Mouse (Mus musculus) stomach, postnatal 0 days (tissue): ENCODE data around the gene Vgll4. TPM values are rescaled to one million over a fixed set of nuclear protein-coding genes. Genes with fewer than 3 reads are reported as not detected.
A peak's percentile ranks its signal among the peaks of the same experiment; 100 is the strongest.

ENCODE experiments used
- ATAC-seq: fragments of 200-750 bp; cut with Nextera tagmentation; 2 replicates; pipeline ENCODE4 v1.8.0; 2017; ENCODE audit not compliant: low FRiP score, low TSS enrichment
- DNase-seq: peaks from one replicate; pipeline ENCODE4 v3.0.0-alpha.2; 2016; ENCODE audit warnings: low spot score
- H3K27ac ChIP-seq: fragments of 300-500 bp; sonication (generic); replicated peaks from 2 replicates; pipeline ENCODE4 v1.5.1; 2014; ENCODE audit warnings: mild to moderate bottlenecking, control low read depth
- H3K27me3 ChIP-seq: fragments of 300-500 bp; sonication (generic); 2 replicates; pipeline ENCODE4 v1.6.1; 2014; ENCODE audit warnings: low read length; ENCODE audit not compliant: control insufficient read depth, insufficient read depth
- H3K36me3 ChIP-seq: fragments of 300-500 bp; sonication (generic); 2 replicates; pipeline ENCODE4 v1.6.1; 2014; ENCODE audit warnings: low read length, mixed read lengths; ENCODE audit not compliant: control insufficient read depth, insufficient read depth
- H3K4me1 ChIP-seq: fragments of 300-500 bp; sonication (generic); replicated peaks from 2 replicates; pipeline ENCODE4 v1.6.1; 2014; ENCODE audit warnings: antibody characterized with exemption; ENCODE audit not compliant: control insufficient read depth, insufficient read depth
- H3K4me2 ChIP-seq: fragments of 300-500 bp; sonication (generic); replicated peaks from 2 replicates; pipeline ENCODE4 v1.6.1; 2014; ENCODE audit warnings: low read depth, mild to moderate bottlenecking, control low read depth, moderate library complexity
- H3K4me3 ChIP-seq: fragments of 300-500 bp; sonication (generic); 2 replicates; pipeline ENCODE4 v1.5.1; 2014; ENCODE audit warnings: low read depth, low read length, control low read depth
- H3K9ac ChIP-seq: fragments of 300-500 bp; sonication (generic); 2 replicates; pipeline ENCODE4 v1.6.1; 2014; ENCODE audit warnings: mild to moderate bottlenecking, low read length, control low read depth, mixed read lengths
- H3K9me3 ChIP-seq: fragments of 300-500 bp; sonication (generic); 2 replicates; pipeline ENCODE4 v1.6.1; 2016; ENCODE audit warnings: low read length; ENCODE audit not compliant: control insufficient read depth
- CTCF ChIP-seq: IDR thresholded peaks from 2 replicates; pipeline ENCODE4 v1.5.1; 2016; ENCODE audit warnings: antibody characterized with exemption, low read depth, mild to moderate bottlenecking, moderate library complexity
- EP300 ChIP-seq: optimal IDR thresholded peaks from 2 replicates; pipeline ENCODE3; 2016; ENCODE audit warnings: antibody characterized with exemption
- WGBS: fragments of 180-500 bp; shearing (Covaris S2); extraction: QIAGEN DNeasy Blood & Tissue Kit; methylation state at CpG from one replicate; pipeline ENCODE4 v1.1.7; 2014; 5-methylcytosine and 5-hydroxymethylcytosine counted together
- polyA plus RNA-seq: library from polyadenylated mRNA; unstranded; fragments of >200 nt; fragmentation: Nextera tagmentation; extraction: Ambion mirVana; gene quantifications from 2 replicates; pipeline ENCODE4 v1.2.1, GENCODE M21; 2015

The Vgll4 gene
- polyA plus RNA-seq, 1 experiment from 2014 or later = 38.5 TPM

DNA sequence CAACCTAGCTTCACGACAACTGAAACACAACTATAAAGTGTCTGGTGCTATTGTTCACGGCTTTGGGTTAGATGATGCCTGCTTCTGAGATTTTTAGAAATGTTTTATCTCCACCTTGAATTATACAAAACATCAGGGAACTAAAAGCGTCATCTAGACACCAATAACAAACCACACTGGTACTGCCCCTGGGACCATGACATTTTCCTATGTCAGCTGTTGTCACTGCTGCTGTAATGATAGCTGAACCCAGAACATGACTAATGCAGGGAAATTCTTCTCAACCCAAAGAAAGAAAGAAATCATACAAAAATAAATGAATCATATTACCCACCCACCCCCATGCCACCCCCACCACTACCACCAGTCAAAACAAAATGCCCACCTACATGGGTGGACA is 65.0 kb downstream of the Vgll4 start:
- Histone ChIP-seq H3K4me2 (no peak overlapping the region), H3K36me3 (no peaks in the 10 kb centered on the region), H3K27me3 (no peaks in the 10 kb centered on the region), H3K9ac (no peak overlapping the region), H3K9me3 (no peaks in the 10 kb centered on the region), H3K4me1 (peaks cover 9% of the 10 kb centered on the region; the same call in 1 of the 2 replicates), H3K27ac (no peak overlapping the region), H3K4me3 (no peak overlapping the region)
- 92% methylated on average over 3 of the region's 3 CpGs for WGBS
- TF ChIP-seq EP300 = no peak
- no peak for TF ChIP-seq CTCF
- ATAC-seq = no peak
- DNase-seq = no peak

DNA sequence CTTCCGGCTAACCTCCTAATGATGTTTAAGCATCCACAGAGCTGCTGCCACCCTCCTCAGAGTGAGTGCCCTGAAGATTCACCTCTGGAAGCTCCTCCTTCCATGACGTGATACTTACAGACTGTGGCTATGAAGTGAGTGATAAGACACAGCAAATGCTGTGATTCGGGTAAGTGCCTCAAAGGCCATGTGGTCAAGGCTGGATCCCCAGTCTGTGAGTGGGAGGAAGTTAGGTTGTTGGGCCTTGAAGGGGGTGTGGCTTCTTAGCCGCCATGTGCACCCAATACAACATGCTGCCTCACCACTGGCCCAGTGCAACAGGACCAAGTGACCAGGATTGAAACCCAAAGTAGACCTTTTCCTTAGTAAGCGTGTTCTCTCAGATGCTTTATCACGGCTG is 65.6 kb downstream of the Vgll4 start:
- H3K9ac ChIP-seq = no peak overlapping the region
- no peaks in the 10 kb centered on the region for H3K27me3 ChIP-seq
- ATAC-seq (no peak), DNase-seq (no peak)
- H3K9me3 ChIP-seq = no peaks in the 10 kb centered on the region
- peaks cover 9% of the 10 kb centered on the region; the same call in 1 of the 2 replicates for H3K4me1 ChIP-seq
- H3K27ac ChIP-seq = no peak overlapping the region
- 67% methylated on average over 6 of the region's 6 CpGs for WGBS
- no peak overlapping the region for H3K4me2 ChIP-seq
- no peak overlapping the region for H3K4me3 ChIP-seq
- no peaks in the 10 kb centered on the region for H3K36me3 ChIP-seq
- TF ChIP-seq CTCF = no peak
- no peak for TF ChIP-seq EP300

DNA sequence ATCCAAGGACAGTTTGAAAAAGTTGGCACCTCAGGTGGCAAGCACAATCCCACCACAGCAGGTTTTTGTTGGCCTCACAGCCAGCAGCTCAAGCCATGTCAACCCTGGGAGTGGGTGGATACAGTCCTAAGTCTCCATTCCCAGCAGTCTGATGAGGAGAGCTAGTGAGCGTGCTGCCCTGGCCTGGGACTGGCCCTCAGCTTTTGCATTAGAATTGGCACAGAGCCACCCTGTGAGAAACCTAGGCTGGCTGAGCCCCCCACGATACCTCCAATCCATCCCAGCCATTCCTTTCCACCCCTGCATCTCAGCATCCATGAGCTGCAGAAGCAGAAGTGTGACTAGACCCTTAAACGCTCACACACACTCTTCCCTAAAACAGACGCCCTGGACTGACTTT is 67.9 kb downstream of the Vgll4 start:
- Histone ChIP-seq H3K4me1 (peaks cover 9% of the 10 kb centered on the region; the same call in 1 of the 2 replicates), H3K9ac (peak overlapping the region; percentile 27; the same call in 1 of the 2 replicates)
- no peak for DNase-seq

DNA sequence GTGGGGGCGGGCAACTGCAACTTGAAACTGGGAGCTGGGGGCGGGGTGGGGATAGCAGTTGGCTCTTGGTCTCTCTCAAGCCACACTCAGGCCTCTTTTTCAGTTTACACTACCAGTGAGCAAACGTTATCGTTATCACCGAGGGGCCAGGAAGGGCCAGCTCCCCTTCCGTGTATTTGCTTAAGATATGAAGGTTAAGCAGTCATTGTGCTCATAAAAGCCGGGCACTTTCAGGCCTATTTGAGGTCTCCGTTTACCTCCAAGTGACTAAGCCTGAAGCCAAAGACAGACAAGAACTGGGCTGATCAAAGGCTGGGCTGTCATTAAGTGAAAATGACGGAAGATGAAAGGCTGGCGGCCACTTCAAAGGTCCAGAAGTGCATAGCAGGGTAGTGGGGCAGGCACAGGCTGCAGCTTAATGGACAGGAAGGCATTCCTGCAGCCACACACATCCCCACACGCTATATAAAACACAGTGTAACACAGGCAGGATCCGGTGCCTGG is 68.4 kb downstream of the Vgll4 start:
- peak overlapping the region; percentile 45 for H3K27ac ChIP-seq

More for the DNA sequence above, 67.9 kb downstream of the Vgll4 start:
- WGBS = 37% methylated on average over 4 of the region's 4 CpGs
- Histone ChIP-seq H3K4me2 (peak overlapping the region; percentile 8; the same call in 1 of the 2 replicates), H3K36me3 (no peaks in the 10 kb centered on the region), H3K4me3 (no peak overlapping the region), H3K27ac (peak overlapping the region; percentile 45), H3K9me3 (no peaks in the 10 kb centered on the region), H3K27me3 (no peaks in the 10 kb centered on the region)
- TF ChIP-seq EP300 (no peak), CTCF (no peak)
- peak; percentile 61; the same call in 1 of the 2 replicates for ATAC-seq

DNA sequence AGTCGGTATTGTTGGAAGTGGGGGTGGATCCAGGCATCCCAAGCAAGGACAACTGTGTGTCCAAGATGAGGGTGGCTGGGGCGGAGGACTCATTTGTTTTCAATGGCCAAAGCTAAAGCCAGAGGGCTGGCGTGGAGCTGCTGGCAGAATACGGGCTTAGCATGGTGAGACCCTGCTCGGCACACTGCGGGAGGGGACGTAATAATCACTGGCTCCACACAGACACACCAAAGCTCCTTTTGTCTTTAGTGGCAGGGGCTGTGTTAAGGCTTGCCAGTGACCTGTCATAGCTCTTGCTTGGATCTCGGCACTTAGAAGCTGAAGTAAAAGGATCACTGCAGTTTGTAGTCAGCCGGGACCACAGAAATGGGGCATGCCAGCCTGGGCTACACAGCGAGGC is 69.6 kb downstream of the Vgll4 start:
- H3K27me3 ChIP-seq = no peaks in the 10 kb centered on the region
- ATAC-seq (no peak), DNase-seq (no peak)
- TF ChIP-seq EP300 = no peak
- no peak for TF ChIP-seq CTCF
- WGBS = 47% methylated on average over 10 of the region's 10 CpGs
- H3K27ac ChIP-seq = peak overlapping the region; percentile 59
- no peak overlapping the region for H3K9ac ChIP-seq
- peak overlapping the region; percentile 3 for H3K4me2 ChIP-seq
- no peak overlapping the region for H3K4me3 ChIP-seq
- no peaks in the 10 kb centered on the region for H3K9me3 ChIP-seq
- H3K36me3 ChIP-seq = no peaks in the 10 kb centered on the region
- H3K4me1 ChIP-seq = peaks cover 9% of the 10 kb centered on the region; the same call in 1 of the 2 replicates

More for the DNA sequence above, 68.4 kb downstream of the Vgll4 start:
- Histone ChIP-seq H3K36me3 (no peaks in the 10 kb centered on the region), H3K4me1 (peaks cover 9% of the 10 kb centered on the region; the same call in 1 of the 2 replicates), H3K27me3 (no peaks in the 10 kb centered on the region), H3K9me3 (no peaks in the 10 kb centered on the region), H3K4me2 (peak overlapping the region; percentile 38), H3K4me3 (no peak overlapping the region), H3K9ac (peak overlapping the region; percentile 27; the same call in 1 of the 2 replicates)
- TF ChIP-seq EP300 = no peak
- 6% methylated on average over 12 of the region's 12 CpGs for WGBS
- peak; percentile 89 for DNase-seq
- peak; percentile 89 for ATAC-seq

DNA sequence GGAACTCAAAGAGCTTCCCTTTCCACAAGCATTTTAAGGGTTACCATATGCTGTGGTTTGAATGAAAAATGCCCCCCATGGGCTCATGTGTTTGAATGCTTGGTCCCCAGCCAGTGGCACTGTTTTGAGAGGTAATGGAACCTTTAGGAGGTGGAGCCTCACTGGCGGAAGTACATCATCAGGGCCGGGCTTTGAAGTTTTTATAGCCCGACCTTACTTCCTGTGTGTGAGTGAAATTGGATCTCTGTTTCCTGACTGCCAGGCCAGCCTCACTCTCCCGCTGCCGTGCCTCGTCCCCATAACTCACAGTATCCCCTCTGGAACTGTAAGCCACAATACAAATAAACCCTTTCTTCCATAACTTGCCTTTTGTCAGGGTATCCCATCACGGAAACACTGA is 70.1 kb downstream of the Vgll4 start:
- peak overlapping the region; percentile 59; the same call in 1 of the 2 replicates for H3K27ac ChIP-seq
- no peak for DNase-seq
- WGBS = 35% methylated on average over 7 of the region's 7 CpGs

More for the DNA sequence above, 70.1 kb downstream of the Vgll4 start:
- ATAC-seq = no peak
- Histone ChIP-seq H3K4me2 (peak overlapping the region; percentile 3), H3K27me3 (no peaks in the 10 kb centered on the region), H3K4me1 (peaks cover 9% of the 10 kb centered on the region; the same call in 1 of the 2 replicates), H3K4me3 (no peak overlapping the region), H3K36me3 (no peaks in the 10 kb centered on the region), H3K9me3 (no peaks in the 10 kb centered on the region), H3K9ac (no peak overlapping the region)
- TF ChIP-seq CTCF = no peak
- TF ChIP-seq EP300 = no peak
